Mouse (Mus musculus) heart, adult 8-10 months (tissue): ENCODE results near the gene Prdm16. TPM values are rescaled to one million over a fixed set of nuclear protein-coding genes. Genes with fewer than 3 reads are reported as not detected.

ENCODE experiments used
- DNase-seq: peaks from one replicate; pipeline ENCODE4 v3.0.0; 2022; ENCODE audit warnings: low spot score
- total RNA-seq, 4 experiments: library from RNA; stranded (reverse); gene quantifications; 2 replicates each; pipeline ENCODE4 v1.2.4; 2022

The Prdm16 gene
- total RNA-seq, 4 experiments from 2014 or later, result 12.6 to 15.7 (median 14.3) TPM

DNA sequence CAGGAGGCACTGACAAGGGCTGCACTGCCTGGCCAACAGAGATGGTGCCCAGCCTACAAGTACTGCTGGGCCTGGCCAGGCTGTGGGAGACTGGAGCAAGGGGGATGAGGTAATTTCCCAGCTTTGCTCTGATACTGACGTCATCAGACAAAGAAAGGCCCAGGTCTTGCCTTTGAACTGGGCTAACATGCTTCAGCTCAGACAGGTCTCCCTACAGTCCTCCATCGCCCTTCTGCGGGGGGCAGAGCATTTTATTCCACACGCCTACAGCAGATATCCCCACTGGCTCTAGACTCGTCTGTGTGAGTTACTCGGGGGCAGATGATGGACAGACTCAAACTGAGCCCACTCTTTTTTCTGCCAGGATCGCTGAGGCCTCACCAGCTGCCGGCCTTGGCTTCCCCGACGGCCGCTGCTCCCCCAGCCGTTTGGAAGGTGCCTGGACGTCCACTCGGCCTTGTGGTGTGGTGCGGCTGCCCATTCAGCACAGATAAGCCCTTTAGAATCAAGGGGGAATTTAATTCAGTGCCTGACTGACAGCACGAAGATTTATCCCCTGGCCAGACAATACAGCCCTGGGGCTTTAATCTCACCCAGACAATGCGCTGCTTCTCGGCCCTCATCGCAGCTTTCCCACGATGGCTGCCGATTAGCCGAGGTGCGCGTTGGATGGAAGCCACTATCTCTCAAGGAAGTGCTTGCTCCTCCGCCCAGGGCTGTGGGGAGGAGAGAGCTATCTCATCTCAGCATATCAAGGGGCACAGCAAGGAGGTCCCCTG is 32.8 kb downstream of the Prdm16 start:
- DNase-seq, result no peak

DNA sequence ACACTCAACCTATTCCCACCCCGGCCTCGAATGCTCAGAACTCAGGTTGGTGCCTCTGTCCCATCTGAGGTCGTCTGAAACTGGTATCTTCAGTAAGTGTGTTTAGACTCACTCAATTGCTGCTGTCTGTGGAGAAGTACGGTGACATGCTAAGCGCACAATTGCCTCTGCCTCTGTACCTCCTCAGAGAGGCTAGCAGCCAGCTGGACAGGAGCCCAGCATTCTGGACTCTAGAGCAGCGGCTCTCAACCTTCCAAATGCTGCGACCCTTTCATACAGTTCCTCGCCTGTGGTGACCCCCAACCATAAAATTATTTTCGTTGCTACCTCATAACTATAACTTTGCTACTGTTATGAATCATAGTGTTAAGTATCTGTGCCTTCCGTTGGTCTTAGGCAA is 34.3 kb downstream of the Prdm16 start:
- no peak for DNase-seq

DNA sequence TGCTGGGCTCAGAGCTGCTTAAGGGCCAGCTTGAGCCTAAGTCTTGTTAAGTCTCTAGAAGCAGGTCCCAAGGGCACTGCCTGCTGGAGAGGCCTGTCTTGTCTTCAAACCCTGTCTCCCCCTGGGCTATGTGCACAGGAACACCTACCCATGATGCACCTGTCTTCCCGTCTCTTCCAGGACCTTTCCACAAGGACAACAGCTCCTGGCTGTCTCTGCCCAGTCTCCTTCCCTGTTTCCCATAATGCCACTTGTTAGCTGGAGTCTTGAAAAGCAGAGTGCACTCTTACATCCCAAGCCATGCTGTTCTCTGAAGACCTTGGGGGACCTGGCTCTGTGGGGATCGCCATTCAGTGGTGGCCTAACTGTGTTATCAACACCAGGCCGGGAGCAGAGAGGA is 35.7 kb downstream of the Prdm16 start:
- DNase-seq, result no peak

DNA sequence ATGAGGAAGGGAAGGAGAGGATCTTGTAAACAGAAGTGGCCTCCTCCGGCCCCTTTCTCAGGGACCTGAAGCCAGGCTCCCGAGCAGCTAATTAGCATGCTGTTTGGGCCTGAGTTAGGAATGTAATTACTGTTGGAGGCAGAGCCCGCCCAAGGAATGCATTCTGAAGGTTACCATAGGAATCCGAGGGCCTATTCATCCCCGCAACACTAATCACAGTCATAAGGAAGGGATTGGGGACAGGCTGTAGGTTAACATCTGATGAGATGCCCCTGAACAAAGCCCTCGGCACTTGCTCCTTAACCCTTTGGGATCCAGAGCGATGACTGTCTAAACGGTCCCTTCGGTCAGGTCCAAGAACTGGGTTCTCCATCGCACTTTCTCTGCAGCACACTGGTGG is 36.7 kb downstream of the Prdm16 start:
- no peak for DNase-seq

DNA sequence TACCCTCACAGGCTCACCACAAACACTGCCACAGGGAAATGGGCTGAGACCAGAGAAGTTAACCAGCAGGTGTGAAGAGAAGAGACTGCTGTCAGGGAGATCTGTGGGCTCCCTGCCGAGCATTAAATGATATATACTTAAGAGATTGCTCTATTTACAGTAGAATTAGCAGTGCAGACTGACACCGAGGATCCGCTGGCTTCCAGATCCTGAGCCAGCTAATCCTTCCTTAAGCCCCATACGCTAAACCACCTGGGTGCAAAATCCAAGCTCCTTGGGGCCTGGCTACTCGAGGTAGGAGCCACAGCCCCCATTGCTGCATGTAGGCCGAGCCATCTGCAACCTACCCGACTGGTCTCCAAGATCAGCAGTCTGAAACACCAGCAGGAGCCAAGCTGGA is 38.3 kb downstream of the Prdm16 start:
- no peak for DNase-seq

DNA sequence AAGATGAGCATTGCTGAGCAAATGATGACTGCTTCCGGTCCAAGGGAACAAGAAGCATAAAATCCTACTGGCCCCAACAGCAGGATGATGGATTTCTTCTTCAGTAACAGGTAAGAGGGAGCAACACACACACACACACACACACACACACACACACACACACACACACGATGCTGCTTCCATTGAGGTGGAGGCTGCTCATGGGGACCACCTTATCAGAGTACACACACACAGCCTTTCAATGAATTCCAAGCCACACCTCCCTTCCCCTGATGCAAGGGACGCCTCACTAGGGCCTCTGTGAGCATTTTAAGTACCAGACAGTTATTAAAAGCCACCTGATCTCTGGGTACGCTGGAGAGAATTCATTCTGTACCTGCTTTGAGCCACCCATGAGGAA is 39.9 kb downstream of the Prdm16 start:
- DNase-seq, result no peak

DNA sequence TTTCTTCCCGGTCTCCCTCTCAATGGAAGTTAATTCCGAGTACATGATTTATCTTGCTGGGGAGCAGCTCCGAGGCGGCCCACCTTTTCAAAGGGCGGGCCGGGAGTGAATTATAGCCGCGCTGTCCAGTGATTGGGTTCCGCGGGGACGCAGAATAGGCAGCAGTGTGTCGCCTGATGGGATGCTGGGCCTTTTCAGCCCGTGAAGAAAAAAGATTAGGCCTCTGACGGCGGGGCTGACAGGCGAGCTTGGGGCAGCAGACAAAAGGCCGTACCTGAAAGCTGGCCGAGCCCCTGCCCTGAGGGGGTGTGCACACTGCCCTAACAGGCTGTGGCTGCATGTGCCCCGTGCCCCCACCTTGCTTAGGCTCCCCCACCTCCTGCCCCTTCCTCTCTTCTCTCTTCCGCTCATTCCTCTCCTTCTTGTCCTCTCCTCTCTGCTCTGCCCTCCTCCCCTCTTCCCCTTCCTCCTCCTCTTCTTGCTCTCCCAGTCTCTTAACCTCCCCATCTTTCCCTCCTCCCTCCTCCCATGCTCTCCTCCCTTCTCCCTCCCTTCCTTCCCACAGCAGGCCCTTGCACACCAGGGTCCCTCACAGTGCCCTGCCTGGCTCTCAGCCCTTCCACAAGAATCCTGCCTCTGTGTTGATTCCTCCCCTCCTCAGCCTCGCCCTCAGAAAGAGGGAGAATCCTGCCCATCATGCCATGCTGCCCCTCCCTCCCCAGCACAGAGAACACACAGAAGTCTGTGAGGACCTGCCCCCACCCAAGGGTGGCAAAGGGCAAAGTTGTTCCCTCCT is 41.7 kb downstream of the Prdm16 start:
- no peak for DNase-seq

DNA sequence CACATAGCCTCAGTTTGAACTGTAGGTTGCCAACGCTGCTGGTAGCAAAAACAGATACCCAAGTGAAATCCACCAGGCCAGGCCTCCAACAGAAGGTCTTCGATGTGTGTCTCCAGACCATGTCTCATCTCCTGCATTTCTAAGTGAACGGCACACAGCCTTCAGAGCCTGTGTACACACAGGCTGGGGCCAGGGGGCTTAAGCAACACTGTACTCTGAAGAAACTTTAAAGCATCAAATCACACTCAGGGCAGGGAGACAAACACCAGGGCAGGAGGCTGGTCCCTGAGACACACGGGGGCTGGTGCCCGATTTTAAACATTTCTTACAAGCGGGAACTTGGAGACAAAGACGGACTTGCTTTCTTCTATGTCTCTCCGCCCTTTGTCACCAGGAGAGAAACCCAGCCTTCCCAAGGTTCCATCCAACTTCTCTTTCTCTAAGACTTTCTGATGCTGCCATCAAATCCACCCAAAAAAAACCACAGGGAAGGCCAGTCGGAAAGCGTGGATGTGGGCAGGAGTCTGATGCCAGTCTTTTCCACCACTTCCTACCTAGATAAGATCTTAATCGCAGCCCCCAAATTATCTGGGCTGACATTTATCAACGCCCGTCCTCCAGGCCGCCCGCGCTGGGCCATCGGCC is 42.4 kb downstream of the Prdm16 start:
- no peak for DNase-seq

DNA sequence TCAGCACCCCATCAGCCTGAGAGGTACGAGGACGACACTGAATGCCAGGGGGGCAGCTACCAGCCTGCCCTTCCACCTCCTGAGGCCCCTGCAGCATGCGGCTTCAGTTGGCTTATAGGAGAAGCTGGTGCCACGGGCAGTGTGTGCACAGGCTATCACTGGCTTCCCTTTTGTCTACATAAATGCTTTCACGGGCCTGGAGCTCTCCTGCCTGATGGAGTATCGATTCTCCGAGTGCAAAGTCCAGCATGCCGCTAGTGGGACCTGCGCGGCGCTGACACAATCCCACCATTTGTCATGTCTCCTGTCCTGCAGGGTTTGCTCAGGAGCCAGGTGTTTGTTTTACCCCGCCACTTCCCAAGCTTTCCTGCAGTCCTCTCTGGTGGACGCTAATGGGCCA is 44.1 kb downstream of the Prdm16 start:
- no peak for DNase-seq

DNA sequence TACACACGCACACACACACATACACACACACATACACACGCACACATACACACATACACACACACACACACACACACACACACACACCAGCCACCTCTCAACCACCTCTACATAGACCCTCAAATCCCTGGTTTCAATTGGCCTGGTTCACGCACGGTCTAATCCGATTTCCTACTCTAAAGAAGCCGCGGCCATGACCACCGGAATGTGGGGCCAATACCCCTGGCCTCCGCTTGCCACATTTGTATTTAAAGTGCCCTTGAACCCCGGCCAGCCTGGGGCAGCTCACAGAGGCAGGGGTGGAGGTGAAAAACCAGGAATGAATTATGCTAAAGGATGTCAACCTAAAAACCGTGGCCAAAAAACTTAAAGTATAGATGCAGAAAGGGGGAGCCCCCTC is 45.8 kb downstream of the Prdm16 start:
- DNase-seq, result no peak

DNA sequence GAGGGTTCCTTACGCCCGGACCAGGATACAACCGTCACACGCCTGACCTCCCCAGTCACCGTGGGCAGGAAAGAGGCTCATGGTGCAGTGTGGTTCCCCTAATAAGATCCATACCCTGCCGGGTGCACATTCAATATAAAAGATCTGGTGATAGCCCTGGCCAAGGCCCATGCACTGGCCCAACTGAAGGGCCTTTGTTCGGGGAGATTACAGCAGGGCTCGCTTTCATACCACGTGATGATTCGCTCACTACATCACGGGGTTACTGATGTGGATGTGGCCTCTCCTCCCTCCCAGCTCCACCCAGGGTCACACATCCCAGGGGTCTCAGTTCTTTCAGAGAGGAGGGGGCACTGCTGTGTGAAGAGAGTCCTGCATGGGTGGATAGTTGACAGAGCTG is 50.3 kb downstream of the Prdm16 start:
- no peak for DNase-seq

DNA sequence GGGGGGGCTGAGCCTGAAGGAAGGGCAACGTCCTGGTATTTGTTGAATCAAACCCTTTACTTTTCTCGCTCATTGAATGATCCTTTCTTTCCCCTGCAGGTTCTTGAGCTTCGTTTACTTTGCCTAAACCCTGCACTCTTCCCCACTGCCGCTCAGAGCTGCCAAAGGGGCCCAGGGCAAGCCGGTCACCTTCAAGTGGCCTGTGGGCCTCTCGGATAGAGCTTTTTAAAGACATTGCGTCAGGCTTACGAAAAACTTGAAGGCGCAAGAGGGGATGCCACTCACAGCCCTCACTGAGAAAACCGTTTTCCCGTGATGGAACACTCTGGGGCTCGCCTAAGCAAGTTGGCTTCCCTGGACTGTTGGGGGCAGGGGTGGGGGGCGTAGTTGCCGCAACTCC is 50.9 kb downstream of the Prdm16 start:
- DNase-seq, result no peak

DNA sequence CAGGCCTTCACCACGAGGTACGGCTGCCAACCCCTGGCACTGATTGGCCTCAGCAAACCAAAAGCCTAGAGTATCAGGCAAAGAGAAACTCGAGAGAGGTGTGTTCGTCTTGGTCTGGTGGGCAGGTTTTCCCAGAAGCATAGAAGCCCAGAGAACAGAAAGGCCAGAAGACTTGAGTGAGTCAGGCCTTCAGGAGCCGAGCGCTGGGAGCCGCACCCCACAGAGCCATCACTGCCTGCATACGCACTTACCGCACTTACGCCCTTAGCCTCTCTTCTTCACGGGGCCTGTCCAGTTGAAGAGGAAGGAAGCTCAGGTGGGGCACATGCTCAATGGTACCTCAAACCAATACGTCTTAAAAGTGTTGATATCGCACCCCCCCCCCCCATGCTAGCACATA is 53.0 kb downstream of the Prdm16 start:
- DNase-seq, result no peak

DNA sequence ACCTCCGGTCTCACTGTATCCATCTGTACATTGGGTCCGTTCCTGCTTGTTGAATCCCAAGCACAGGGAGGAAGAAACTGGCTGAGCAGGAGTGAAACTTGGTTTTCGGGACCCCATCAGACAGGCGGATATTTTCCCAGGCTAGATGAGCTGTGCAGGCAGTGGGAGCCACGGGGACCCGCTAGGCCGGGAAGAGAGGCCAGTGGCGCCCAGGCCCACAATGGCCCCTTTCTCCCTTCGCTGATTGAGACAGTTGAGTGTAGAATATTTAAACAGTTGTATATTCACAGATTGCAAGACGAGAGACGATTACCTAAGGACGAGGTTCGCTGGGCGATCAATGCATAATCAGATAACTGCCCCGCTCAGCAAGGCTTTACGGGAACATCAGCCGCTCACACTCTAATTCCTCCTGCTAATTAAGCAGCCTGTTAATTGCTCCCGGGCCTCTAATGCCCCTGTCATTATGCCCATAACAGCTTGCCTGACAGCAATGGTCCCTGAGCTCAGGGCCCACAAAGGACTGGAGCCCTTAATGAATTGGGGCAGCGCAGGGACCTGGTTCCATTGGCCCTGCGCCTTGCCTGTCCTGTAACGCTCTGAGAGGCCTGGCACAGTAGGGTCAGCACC is 54.0 kb downstream of the Prdm16 start:
- no peak for DNase-seq

DNA sequence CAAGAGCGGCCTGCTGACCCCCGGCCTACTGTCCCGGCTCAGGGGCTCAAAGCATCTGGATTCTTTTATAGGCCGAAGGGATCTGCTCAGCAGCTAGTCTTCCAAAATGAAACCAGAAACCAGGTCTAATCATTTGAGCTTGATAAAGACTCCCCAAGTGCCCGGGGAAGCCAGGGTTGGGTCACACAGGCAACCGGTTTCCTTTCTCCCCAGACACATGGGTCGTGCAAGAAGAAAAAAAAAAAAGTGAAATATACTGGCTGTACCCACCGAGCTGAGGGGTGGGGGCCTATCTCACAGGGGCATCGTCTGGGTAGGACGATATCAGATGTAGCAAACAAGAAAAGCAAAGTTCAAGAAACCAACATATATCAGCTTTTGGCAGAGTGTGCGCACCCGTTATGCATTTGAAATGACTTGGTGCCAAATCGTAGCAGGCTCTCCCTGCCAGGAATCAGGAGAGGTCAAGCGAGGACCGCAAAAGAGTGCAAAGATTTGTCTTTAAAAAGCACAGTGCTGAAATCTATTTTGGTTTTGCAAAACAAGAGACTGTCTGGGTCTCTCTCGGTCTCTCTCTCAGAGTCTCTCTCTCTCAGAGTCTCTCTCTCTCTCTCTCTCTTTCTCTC is 55.3 kb downstream of the Prdm16 start:
- peak; percentile 27 for DNase-seq

DNA sequence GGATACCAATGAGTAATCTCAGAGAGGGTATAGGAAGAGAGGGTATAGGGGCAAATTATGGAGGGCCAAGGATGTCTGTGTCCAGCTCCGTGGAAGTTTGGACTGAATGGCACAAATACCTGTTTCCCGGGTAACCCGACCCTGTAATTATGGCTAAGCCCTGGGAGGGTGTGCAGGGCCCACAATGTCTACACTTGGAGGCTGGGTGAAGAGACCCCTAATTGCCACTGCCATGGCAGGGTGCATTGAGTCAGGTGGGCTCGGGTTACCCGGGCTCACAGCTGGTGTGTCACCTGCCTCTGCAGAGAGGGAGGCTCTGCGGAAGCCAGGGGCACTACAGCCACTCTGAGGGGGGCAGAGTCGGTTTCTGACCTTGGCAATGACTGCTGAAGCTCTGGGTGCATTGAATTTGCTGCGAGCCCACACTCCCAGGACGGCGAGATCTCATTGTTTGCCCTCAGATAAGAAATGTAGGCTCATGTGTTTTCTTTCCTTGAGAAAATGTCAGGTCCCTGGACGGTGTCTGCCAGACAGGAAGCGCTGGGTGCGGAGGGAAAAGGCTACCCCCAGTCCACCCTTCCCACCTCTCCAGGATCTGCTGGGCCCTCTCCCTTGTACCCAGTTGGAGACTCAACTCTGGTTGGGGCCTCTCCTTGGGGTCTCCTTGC is 62.3 kb downstream of the Prdm16 start:
- no peak for DNase-seq

DNA sequence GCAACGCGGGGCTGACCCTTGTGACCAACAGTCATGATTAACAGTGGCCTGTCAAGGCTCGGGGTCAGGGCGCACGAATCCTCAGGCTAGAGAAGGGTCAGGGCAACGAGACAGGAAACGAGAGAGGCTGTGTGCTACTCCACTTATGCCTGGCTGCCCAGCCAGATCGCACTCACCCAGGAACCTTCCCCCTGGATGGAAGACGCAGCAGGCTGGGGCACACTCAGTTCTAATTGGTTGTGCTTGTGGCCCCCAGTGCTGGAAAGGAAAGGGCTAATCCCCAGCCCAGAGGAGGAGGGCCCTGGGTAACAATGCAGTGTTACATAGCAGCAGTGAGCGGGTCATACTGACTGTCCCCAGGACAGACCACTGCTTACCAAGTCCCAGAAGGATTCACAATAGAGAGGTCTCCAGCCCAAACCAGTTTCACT is 66.2 kb downstream of the Prdm16 start:
- no peak for DNase-seq

DNA sequence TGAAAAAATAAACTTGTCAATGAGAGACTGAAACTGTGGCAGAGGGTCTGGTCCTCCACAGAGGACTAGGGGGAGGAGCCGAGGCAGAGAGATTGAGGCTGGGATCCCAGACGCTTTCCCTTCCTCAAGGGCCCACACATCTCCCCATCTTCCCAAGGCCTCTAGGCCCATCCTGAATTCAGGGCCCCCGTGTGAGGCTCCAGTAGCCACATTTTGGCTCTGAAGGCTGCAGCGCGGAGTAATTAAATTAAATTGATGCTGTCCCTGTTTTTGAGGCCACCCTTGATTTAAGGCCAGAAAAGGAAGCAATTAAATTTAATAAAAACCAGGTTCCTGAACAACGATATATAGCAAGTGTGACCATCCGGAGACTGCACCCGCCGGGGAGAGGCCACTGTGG is 66.8 kb downstream of the Prdm16 start:
- no peak for DNase-seq

DNA sequence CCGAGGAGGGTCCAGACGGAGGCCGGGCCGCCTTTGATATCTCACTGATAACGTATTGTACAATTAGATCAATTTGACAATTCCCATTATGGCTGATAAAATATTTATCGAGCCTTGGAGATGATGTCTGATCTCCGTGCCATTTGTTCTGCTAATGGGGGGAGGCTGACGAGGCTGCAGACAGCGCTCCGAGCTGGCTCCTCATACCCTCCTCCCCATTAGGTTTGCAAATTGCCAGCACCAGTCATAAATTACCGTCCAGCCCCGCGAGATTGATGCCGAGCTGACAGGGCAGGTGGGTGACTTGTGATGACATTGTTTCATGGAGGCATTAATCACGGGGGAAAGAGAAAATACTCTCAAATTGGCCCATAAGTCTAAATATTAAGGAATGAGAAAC is 67.9 kb downstream of the Prdm16 start:
- DNase-seq, result no peak

DNA sequence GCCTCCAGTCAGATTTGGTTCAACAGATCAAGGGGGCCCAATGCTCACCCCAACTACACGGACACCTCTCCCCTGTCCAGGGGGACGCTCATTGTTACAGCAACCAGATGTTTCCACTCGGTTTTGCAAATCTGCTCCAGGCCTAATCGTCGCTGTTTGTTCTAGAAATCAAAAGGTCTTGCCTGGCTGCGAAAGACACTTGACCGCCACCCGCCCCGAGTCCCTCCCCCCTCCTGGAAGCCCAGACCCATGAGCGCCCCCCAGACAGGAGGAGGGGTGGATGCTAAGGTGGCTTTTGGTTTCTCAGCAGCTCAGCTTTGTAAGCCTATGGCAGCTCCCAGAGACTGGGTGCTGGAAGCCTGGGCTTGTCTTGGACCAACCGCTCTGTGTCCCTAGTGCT is 68.7 kb downstream of the Prdm16 start:
- DNase-seq, result no peak

DNA sequence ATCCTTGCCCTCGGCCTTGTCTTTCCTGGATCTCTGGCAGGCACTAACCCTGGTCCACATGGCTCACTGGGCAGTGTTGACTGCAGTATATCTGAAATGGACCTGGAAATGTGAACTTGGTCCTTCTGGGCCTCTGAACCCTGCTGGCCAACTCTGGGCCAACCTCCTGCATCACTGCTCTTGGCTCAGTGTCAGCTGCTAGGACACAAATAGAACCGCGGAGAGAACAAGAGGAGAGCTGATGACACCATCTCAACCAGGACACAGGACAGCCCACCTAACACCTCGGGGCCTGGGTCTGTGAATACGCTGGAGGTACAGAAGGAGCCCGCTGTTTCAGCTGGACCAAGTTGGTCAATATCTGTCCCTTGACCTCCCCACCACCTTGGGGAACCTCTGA is 73.5 kb downstream of the Prdm16 start:
- no peak for DNase-seq
